Mouse (Mus musculus) mature B cell (primary cell): Measurements from ENCODE around the gene Dusp15.

Source experiments
- in situ Hi-C: fragments of 300-500 bp; cut with MboI; formaldehyde crosslinking; loops from 2 replicates; pipeline ENCODE4 v1.14.3; 2019

Dusp15 gene

DNA sequence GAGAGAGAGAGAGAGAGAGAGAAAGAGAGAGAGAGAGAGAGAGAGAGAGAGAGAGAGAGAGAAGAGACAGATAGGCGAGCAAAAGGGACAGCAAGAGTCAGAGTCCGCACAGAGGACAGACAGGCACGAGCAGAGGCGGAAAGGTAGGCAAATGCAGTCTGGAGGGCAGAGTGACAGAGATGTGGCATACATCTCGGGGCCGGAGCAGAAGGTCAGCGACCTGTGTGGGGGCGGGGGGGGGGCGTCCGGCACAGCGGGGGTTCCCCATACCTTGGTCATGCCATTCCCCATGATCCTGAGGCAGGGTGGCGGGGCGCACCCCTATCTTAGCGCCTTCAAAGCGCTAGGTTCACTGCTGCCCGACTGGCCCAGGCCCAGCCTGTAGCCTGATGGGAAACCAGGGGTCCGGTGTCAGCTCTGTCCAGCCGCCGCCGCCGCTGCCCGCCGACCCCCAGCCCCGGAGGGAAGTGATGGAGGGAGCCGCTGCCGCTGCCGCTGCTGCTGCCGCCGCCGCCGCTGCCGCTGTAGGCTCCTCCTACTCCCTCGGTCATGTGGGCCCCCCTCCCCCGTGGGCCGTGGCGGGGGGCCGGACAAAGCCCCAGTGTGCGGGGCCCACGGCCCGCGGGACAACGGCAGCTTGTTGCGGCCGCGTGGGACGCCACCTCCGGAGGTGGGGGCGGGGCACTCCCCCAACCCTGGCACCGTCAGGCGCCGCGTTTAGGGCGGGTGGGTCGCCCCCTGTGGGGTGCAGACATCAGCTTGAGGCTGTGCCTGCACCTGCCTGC, at the start of gene Dusp15:
Gene Dusp15, minus strand, starts transcription at position 634 of the 785 bp plus-strand sequence.
- in situ Hi-C loops: no loop called here

DNA sequence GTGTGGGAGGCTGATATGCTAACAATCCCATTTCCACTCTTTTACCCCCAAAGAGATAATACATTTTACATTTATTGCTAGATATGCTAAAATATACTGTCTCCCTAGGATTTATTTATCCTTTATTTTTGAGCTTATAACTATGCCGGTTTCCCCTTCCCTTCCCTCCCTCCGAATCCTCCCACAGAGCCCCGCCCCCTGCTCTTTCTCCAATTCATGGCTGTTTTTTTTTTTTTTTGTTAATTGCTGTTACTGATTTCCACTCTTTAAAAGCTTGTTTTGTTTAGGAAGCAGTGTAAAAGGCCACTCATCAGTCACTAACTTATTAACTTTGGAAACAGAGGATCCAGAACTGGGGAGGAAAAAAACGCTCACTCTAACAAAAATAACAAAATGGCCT, 45.5 kb upstream of the Dusp15 start:
- in situ Hi-C loops: no loop called here

DNA sequence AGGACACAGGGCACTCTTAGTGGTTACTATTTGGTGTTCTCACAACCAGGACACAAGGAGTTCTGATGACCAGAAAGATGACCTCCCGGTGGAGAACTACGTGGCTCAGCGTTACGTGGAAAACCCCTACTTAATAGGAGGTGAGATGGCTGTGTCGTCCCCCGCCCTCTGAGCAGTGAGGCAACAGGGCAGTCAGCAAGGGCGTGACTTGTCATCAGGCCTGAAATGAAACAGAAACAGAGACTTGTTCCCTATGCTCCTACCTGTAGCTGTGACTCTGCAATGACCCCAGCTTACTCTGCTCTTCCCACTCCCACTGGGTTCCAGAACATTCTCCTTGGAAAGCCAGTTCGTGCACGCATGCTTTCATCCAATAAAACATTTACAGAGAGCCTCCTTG, 40.0 kb upstream of the Dusp15 start:
- in situ Hi-C loops: no loop called here

DNA sequence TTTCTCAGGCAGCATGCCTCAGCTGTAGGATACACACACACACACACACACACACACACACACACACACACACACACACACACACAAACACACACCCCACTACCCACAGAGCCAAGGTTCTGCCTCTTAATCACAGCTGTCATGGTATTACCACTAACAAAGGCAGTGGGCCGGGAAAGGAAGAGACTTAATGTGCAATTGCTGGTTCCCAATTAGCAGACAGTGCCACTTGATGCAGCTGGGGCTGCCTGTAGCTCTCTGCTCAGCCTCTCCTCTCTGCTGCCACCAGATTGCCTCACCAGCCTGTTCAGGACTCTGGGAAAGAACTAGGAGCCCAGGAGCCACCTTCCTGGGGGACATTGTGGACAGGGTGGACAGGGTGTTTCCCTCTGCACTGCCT, 34.1 kb upstream of the Dusp15 start:
- in situ Hi-C loops: no loop called here

DNA sequence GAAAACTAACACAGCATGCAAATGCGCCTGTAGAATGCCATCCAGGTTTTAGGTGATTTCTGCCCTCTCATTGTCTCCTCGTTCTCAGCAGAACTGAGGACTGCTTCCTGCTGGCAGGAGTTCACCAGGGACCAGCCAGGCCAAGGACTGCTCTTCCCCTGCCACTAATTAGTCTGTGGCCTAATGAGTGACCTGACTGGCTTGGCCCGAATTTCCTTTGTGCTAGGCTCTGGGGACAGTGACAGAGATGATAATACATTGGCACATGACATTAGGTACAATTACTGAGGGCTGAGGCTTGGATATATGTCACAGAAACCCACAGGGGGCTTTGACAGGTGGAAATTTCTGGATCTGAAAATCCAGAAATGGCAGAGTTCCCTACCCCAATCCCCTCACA, 25.5 kb upstream of the Dusp15 start:
- in situ Hi-C loops: no loop called here

DNA sequence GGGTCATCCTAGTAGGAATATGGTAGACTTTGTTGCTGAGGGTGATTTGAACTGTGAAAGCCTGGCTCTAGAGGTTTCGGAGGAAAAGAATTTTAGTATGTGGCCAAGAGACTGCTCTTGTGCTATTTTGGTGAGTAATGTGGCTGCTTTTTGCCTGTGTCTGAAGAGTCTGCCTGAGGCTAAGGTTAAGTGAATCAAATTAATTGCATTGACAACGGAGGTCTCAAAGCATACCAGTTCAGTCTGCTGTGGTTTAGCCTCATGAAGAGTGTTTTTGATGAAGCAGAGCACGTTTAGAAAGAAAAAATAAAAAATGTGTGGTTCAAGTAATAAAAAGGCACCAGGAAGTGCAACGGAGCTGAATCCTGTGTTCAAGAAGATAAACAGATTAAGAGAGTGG, 14.1 kb upstream of the Dusp15 start:
- in situ Hi-C loops: no loop called here

DNA sequence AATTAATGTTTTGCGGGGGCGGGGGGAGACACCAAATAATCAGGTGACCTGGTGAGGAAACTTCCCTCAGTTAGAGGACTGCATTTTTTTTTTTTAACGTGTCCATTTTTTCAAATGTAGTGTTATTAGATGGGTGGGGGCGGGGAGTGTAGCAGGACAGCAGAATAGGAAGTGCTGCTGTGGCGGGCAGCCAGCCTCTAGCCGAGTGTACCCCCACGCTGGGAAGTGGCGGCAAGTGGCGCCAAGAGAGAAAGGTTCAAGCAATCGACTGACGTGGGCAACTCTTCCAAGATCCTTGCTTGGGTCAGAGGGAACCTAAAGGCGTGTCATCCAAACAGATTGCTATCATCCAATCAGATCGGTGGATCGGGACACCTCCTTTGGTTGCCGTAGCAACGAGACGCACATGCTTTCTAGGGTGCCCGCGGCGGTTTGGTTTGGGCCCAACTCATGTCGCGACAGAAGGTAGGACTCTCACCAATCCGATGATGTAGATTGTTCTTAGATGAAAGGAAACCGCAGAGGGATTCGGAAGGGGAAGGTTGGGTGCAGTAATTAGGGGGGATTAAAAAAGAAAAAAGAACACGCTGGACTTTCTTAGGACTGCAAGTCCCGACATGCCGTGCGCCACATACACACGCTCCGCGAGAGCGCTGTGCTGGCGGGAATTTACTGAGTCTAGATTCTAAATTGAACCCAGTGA, 10.7 kb upstream of the Dusp15 start, which contains the start of gene Ttll9:
Gene Ttll9, plus strand, starts transcription at position 395 of the 703 bp plus-strand sequence.
- in situ Hi-C loops: no loop called here

DNA sequence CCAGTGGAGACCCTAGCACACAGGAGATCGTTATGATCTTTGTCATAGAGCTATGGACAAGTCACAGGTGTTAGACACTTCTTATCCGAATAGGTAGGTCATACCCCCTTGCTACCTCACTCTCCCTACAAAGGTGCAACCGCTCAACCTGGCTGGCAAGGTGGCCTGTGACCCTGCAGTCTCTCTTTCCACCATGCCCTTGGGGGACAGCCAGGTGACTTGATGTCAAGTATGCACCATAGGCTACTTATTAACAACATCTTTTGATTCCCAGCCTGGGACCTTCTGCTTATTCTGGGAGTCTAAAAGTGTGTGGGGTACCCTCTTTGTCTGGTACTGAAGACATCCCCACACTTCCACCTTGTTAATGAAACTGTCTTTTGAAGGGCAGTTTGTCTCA, 6.6 kb upstream of the Dusp15 start:
- in situ Hi-C loops: no loop called here

DNA sequence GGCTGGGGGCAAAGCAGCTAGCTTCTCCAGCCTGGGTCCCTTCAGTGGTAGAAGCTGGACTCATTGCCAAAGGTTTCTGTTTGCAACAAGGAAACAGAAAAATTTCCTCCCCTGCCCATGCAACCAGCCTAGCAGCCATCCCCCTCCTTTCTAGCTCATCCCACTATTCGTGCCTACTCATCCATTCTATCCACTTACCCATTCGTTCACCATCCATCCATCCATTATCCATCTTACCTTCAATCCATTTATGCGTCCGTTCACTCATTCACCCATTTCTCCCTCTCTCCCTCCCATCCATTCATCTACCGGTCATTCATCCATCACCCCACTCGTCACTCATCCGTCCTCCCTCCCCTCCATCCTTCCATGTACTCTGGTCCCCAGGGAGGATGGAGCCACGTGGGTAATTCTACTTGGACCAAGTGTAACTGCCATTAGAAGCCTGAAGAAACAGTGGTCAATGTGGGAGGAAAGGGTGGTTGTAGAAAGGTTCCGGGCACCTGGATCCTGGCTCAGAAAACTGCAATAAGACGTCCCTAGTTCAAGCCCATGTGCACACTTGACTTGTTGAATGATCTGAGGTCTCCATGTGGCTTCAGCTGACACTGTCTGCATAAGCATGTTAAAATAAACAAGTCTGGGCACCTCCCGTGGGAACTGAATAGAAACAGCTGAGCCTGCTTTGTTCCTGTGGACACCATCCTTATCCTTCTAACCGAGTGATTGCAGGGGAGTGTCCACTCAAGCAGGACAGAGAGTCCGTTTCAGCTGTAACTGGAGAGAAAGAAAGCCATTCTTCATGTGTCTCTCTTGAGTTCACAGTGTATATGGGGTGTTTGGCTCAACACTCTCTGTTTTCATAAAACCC, 587 bp upstream of the Dusp15 start:
- in situ Hi-C loops: no loop called here

DNA sequence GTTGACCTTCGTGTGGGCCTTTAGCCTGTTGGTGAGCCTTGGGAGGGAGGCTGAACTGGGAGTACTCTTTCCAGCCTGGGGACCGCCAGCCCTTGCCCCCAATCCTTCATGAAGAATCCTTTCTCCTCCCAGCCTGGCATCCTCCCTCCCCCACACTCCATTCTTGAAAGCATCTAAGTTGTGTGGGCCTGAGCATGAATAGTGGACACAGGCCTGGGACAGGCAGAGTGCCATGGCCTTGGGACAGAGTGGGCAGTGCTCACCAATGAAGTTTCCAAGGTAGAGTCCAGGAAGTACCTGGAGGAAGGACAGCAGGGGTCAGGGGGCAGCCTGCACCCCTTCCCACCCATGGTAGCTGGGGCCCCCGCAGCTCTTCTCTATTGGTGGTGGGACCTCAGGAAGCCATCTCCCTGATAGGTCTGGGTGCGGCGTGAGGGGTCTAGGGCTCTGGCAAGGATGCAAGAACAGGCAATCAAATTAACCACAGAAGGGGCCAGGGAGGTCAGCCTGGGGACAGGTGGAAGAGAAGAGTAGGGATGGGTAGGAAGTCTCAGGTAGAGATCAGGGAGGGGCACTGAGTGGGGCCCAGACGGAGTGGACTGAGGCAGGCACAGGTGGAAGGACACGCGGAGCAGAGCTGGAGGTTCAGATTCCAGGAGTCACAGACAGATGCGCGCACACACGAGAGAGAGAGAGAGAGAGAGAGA, 987 bp downstream of the Dusp15 start:
- in situ Hi-C loops: no loop called here

DNA sequence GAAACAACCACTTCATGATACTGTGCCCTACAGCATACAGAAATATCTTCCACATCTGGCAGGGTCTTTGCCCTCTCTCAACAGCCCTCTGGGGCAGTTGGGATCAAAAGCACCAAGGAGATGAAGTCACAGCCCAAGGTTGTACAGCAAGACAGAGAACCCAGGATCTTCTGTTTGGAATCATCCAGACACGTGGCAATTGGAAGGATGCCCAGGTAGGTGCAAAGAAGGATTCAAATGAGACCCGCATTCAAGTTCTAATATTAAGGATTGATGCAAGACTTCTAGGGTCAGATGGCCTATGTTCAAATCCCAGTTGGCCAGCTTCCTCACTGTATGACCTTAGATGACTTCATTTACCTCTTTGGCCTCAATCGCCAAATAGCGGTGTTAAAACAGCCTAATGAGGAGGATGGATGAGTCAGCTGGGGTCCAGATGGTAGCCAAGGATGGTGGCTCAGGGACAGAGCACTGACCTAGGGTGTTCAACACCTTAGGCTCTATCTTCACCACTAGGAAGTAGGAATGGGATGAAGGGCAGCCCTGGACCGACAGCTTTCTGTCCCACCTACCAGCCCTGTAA, 3.0 kb downstream of the Dusp15 start:
- in situ Hi-C loops: no loop called here

DNA sequence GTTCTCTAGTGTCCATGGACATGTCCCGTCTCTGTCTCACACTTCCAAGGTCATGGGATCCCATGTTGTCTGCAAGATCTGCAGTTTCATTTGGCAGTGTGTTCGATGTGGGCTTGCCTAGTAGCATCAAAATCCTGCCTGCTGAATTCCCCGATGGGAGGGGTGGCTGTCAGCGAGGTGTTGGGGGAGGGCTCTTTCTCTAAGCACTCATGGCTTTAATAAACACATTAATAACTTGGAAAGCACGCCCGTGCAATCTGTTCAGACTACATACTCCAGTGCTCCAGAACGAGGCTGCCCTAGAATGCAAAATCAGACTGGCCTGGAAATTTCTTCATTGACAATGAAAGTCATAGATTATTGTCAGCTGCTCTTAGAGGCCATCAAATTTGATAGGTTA, 4.4 kb downstream of the Dusp15 start:
- in situ Hi-C loops: no loop called here

DNA sequence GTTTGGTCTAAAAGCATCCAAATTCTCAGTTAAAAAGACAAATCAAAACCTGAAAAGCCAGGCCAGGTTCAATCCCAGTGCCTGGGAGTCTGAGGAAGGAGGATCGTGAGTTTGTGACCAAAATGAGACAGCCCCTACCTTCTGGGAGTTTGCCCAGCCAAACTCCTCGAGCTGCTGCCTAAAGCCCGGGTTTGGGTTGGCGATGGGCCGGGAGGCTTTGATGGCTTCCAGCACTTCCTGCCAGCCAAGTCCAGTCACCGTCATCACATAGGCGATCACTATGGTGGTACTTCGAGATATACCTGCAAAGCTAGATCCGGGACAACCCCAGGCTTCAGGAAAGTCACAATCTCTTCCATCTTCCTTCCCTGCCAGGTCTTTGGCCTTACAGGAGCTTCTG, 7.5 kb downstream of the Dusp15 start:
- in situ Hi-C loops: no loop called here

DNA sequence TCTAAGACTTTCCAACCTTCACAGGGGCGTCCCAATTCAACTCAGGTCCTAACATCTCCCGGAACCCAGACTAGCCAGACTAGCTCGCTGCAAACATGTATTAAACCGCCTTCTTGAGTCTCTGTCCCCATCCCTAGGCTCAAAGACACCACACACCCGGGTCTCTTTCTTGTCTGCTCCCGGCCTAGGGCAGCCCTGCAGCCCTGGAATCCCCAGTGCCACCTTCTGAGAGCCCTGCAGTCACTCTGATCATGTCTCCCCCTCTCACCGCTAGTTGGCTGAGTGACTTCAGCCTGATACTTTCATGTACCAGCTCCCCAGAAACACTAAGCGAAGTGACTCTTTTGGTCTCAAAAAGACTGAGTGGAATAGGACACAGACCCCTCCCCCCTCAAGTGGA, 7.9 kb downstream of the Dusp15 start:
- in situ Hi-C loops: no loop called here

DNA sequence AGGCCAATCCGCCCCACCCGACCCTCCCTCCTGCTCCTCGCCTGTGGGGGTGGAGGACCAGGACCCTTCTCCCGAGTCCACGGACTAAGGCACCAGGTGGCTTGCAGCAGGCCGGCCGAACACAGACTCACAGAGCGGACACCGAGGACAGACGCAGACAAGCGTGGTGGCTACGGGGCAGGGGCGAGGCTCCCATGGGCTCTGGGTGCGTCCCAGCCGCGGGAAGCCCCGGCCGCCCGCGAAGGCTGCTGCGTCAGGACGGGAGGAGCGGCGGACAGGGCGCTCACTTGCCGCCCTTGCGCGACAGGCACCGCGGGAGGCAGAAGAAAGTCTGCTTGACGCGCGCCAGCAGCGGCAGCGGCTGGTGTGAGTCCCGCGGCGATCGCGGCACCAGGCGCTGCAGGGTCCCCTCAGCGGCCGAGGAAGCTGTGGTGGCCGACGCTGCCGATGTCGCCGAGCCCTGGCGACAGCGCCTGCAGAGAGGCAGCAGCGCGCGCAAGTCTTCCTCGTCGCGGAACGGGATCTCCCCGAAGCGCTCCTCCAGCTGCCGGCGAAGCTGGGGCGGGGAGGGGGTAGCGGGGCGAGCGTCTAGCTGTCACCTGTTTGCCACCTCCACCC, 8.5 kb downstream of the Dusp15 start:
- in situ Hi-C loops: no loop called here

DNA sequence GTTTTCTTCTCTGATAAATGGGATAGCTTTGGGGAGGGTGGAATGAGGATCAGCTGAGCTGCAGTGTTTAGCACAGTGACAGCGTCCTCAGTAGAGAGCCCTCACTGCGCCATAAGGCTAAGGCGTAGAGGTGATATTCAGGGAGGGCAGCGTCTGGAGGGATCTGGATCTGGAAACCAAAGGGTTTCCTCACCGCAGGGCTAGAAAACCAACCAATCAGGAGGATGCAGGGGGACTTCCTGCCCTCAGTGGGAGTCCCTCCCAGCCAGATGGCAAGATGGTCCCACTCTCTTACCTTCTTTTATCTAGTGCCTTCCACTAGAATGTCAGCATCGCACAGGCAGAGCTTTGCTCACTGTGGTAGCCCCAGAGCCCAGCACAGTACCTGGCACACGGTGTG, 9.7 kb downstream of the Dusp15 start:
- in situ Hi-C loops: no loop called here

DNA sequence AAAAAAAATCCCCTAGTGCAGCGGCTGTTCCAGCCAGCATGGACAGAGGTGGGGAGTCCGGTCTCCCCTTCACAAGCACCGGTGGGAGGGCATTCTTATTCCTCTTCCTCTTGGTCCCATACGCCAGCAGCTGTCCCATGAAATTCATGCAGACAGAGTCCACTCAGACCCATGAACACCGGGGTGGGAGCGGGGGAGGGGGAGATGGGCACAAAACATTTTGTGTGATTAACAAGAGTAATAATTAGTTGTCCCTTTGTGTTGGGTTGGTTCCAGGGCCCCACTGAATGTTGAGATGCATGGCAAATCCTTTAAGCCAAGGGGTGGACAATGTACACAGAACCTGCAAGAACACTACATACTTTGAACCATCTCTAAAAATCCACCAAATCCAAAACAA, 10.4 kb downstream of the Dusp15 start:
- in situ Hi-C loops: no loop called here

DNA sequence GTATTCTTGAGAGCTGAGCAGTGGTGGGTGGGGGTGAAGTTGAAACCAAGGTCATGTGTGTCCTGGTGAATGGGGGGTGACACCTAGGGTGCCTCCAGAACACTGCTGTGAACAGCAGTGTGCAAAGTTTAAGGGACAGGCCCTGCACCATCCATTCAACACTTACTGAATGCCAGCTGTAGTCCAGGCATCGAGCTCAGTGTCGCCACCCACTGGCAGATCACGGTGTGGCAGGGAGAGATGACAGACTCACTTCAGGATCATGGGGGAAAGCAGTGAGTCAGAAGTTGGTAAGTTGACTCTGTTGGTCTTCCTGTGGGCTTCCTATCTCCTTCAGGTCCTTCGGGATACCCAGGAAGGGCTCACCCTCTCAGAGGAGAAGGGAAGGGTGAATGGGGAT, 11.7 kb downstream of the Dusp15 start:
- in situ Hi-C loops: no loop called here

DNA sequence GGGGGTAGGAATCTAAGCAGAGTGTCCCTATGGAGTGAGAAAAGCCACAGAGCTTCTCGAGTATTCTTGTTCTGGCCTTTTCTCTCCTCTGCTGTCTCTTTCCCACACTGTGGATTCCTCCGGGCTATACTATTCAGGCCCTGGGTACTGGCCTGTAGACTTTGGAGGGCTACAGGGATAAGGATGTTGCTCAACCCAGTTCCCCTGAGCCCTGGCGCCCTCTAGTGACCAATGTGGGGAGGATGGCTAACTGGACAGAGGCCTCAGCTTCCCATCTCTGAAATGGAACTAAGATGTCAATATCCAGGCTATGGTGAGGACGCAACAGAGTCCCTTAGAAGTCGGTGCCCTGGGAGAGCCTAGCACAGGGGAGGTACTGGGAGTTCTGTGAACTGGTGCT, 17.9 kb downstream of the Dusp15 start:
- in situ Hi-C loops: no loop called here

DNA sequence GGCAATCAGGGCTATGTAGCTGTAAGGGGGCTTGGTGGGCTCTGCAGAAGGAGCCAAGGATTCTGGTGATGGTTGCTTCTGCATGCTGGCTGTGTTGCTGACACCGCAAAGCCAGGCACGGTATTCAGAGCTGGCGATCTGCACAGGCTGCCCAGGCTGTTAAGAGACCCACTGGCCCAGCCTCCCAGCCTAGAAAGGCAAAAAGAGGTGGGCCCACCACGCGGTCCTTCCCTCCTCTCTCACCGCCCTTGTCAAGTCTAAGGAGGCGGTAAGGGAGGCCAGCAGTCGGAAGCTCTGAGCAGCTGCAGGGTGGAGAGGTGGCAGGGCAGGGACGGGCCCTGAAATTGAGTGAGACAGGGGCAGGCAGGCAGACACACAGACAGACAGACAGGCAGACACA, 18.4 kb downstream of the Dusp15 start, which contains the start of gene Foxs1:
Gene Foxs1, minus strand, starts transcription at position 161 of the 400 bp plus-strand sequence.
- in situ Hi-C loops: no loop called here
